Mouse (Mus musculus) frontal cortex, postnatal 10 days (tissue): Measurements from ENCODE around the gene Zdhhc21.

Experiments used
- DNase-seq, 2 experiments: peaks; one replicate each; pipeline ENCODE4 v3.0.0; 2022; ENCODE audit warnings: low spot score in 2 of 2, mixed read lengths in 1 of 2

Gene Zdhhc21

DNA sequence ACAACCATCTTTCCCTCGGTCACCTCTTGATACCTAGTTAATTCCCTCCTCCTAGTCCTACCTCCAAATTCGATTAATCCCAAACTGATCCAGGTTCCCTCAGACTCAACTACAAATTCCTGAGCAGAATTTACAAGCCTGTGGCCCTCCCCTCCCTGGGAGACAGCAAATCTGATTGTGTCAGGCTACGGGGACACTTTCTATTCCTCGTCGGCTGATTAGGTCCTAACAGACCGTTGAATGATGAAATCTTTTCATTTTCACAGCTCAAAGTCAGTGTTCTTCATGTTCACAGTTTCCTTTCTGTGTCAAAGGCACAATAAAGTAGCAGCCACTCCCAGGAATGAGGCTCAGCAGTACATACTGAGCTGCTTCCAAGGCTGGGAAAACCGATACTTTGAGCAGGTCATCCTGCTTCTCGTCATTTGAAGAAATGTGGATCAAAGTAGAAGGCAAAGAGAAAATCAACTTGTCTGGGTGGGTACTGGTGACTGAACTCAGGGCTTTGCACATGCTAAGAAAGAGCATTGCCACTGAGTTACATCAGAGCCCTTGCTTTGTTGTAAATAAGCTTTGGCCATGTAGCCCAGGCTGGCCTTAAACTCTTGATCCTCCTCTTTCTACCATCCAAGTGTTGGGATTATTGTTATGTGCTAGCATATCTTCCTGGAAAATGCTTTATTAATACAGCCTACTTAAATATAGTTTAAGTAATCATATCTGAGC, 5.4 kb upstream of the Zdhhc21 start:
- no peak for DNase-seq

DNA sequence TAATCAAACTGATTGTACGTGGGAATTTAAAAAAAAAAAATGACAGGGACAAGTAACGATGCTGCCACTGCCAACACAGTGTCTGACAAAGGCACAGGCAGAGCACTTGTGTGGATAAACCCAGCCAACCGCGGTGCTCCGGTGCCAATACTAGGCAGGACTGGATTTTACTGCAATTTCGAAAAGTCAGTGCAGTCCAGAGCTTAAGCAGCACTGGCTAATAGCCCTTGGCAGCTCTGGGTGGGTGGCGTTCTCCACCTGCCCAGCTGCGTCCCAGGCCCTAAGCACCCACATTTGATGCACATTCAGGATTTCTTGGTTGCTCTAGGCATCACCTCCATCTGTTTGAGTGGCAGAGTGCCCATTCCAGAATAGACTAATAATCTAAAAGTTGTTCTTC, 3.6 kb upstream of the Zdhhc21 start:
- DNase-seq: no peak

DNA sequence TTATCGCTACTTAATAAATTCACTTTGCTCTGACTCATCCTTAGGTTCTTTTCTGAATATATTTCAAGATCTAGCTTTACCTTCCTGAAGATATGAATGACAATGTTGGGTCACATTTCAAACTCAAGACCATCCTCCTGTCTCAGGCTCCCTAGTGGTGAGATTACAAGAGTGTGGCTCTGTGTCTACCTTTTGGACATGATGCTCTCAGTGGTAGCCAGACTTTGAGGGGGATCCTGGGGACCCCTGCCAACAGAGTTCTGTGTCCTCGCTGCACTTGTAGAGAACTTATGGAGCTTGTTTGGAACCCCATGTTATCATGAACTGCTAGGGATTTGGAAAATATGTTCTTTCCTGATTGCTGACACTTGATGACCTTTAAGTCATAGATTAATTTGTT, 1.7 kb upstream of the Zdhhc21 start:
- DNase-seq: no peak

DNA sequence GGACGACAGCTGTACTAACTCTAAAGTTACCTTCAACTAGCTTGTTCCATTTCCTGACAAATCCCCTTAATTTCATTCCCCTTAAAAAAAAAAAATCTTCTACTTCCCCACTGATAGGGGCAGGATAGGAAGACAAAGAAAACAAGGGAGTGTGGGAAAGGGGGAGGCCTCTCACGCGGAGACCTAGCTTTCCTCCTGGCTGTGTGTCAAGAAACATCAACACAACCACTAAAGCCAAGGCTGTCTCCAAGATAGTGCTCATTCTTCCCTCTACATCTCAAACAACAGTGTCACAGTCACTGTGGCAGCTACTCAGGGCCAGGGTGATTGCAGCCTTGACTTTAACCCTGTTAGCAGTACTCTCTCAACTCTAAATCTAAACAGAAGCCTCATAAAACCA, 808 bp upstream of the Zdhhc21 start:
- DNase-seq: no peak

DNA sequence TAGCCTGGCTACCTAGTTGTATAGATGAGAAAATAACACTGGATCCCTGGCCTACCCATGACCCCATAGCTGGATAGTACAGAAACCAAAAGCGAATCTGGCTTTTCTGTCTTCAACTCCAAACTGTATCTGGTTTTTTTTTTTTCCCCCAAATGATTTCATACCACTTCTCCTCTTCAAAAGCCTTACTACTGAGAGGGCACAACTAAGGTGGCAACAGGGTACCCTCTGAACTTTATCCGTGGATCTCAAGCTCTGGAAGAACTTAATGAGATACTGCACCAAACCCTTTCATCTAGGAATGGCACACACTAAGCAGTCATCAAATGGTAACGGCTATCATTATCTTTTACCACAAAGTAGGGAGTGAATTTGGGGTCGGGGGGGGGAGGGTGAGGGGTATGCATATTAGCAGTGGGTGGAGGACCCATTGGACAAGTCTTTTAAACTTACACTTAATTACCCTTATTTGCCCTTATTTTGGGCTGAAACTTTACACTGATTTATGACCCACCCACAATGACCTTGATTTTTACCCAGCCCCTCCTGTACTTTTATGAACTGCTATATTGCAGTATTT, 1.2 kb downstream of the Zdhhc21 start:
- DNase-seq: no peak

DNA sequence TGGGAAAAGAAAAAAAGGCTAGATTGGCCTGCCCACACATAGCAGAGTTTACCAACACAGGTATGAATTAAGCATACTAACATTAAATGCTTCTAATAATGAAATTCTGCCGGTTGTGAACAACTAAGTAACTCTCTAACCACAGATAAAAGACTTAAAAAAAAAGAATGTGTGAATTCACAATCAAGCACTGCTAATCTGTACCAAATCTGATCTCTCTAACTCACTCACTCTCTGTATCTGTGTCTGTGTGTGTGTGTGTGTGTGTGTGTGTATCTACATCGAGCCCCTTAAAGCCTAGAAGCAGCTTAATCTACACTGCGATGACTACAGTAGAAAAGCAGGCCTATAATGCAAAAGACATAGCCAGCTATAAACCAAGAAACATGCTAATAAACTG, 2.8 kb downstream of the Zdhhc21 start:
- DNase-seq: no peak

DNA sequence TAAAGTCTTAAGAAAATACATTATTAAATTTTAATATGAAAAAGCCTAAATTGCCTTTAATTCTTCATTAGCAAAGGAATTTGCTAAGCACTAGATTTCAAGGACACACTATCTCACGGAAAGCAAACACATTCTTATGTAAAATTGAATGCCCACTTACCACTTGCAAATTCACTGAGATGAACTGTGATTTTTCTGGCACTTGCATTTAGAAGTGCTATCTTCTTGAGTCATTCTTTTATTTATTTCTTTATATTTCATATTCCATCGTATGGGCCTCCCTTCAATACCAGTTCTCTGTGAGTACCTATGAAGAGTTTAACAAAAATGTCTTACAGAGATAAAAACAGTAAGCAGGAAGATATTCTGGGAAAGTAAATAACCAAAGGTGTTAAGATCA, 5.9 kb downstream of the Zdhhc21 start:
- DNase-seq: no peak

DNA sequence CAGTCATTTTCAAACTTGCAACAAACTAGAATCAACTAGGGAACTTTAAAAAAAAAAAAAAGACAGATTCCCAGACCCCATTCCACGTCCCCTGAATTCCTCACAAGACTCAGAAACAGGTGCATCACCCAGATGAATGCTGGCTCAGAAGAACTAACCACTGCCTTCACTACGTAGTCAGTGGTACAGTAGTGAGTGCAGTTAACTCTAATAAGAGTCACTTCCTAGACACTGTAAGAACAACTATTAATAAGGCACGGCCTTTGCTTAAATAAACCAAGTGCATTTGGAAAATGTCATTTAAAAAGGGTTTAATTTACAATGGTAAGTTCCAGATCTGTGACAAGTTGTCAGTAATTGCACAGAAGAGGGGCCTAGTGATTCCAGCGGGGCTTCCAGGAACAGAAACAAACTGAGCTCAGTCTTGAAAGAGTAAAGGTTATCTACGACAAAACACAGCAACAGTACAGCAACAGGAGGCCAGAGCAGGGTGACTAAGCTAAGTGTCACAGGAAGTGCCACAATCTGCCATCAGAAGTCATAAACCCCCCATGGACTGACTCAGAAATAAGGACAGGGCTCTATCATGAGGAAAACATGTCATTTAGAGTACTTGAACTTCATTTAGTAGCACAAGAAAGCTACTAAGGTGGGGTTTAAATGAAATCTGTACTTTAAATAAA, 11.1 kb downstream of the Zdhhc21 start:
- DNase-seq: no peak

DNA sequence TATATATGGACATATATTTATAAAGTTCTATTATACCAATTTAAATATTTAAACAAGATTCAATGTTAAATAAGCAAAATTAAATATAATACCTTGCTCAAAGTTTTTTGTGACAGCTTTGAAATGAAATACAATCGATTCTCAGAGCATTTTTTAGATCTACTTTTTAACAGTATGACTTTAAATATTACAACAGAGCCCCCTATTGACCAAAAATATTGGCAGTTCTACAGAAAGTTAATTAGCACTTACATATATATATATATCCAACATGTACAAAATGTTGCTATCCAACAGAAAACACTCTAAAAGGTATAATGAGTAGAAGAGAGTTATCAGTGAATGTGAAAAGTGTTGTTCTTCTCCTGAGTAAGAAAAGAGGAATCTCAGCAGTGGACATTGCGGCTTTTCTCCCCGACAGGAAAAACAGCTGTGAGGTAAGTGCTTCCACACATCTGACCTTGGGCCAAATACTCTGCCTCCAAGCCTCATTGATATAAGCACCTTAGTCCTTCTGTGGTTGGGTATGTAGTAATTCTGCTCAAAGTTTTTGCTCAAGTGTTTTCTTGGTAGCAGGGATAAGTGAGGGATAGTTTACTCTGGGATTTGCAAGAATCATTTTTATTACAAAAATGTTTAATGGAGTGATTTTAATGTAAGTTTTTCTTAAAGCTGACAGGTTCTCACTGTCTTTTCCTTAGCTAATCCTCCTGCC, 22.1 kb downstream of the Zdhhc21 start:
- no peak for DNase-seq

DNA sequence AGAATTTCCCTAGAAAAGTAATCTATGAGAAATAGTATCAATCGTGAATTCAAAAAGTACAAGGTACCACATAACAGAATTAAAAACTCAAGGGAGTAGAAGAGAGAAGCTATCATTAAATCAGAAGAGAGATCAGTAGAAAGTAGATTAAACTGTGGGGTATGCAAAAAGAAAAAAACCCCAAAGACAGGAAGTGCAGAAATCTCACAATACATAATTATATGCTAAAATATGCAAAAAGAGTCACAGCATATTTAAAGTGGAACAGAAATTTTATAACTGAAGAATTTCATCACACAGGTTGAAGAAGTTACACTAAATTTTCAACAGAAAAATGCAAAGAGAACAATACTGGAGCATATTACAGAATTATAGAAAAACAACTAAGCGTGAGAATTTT, 28.6 kb downstream of the Zdhhc21 start:
- DNase-seq: no peak

DNA sequence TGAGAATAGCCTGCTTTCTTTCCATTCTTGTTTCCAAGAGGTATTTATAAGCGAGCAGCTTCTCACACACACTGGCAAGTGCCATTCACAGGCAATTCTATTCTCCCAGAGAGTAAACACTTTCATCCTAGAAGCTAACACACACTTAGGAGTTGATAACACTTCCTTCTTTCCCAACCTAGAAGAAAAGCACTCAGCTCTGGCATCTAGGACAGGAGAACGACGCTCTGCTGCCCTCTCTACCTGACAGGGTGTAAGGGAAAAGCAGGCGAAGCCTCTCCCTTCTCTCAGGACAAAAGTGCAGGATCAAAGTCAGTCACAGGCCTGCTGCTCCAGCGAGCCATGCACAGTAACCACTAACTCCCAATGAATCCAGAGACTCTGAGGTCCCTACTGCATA, 30.3 kb downstream of the Zdhhc21 start:
- no peak for DNase-seq

DNA sequence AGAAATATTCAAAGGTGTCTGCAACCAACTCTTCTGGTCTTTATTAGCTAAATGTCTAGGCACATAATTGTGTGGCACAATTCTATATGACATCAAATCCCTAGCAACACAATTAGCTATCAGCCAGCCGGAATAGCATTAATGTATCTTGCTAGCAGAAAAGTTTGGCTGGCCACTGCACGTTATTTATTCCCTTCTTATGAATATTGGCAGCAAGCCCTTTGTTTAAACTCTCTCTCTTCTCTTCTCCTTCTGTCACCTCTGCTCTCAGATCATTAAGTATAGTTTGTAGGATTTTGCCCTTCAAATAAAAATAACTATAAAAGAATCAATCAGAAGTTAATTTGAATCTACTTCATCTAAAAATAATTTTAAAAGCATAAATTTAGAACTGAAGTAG, 32.8 kb downstream of the Zdhhc21 start:
- no peak for DNase-seq

DNA sequence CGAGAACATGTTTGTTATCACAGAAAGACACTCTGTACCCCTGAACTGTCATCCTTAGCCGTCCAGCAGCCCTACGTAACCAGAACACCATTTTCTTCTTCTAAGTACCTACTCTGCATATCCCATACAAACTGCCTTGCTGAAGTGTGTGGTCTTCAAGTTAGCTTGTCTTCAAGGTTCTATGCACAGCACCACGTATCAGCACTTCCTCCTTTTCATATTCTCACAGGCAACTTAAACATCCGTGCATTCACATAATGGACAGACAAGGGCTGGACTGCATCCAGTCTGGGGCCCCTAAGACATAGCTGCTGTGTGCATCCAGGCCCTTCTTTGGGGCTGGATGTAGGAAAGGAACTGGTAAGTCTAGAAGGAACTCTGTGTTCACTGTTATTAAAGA, 41.9 kb downstream of the Zdhhc21 start:
- no peak for DNase-seq

DNA sequence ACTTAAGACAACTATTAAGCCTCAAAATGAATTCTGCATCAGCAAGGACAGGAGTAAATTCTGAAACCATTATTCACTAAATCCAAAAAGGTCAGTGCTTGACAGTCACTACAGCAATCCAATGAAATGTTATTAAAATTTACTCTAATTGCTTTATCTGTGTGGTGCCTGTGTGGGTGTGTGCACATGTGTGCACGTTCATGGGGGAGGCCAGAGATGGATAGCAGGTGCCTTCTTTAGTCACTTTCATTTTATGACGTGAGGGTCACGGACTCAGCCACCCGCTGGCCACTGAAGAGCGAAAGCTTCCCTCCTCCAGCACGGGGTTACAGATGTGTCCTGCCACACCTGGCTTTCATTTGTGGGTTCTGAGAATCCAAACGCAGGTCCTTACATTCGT, 43.4 kb downstream of the Zdhhc21 start:
- no peak for DNase-seq

DNA sequence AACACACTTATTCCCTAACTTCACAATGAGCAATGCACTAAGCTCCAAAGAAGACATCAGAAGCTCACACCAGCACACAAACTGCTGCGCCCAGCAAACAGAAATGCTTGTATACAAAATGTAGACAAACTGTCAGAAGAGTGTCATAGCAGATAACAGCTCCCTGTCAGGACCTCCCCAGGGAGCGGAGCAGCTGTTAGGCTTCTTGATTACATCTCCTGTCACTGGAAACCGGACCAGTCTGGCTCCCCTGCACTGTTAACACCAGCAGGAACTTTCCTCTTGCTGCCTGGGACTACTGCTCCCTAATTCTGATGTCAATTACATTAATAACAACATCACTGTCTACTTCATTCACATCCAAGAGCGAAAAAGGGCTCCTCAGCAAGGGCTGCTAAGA, 44.5 kb downstream of the Zdhhc21 start:
- no peak for DNase-seq

DNA sequence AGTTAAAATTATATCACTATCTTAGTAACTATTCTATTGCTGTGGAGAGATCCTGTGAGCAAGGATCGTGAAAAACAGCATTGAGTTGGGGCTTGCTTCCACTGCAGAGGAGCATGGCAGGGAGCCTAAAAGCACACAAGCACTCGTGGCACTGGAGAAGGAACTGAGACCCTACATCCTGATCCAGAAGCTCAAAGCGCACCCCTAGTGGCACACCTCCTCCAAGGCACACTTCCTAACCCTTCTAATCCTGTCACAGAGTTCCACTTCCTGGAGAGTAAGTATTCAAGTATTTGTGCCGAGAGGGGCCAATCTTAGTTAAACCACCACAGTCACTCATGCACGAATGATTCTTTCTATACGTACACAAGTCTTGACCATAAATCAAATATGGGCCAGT, 46.4 kb downstream of the Zdhhc21 start:
- no peak for DNase-seq

DNA sequence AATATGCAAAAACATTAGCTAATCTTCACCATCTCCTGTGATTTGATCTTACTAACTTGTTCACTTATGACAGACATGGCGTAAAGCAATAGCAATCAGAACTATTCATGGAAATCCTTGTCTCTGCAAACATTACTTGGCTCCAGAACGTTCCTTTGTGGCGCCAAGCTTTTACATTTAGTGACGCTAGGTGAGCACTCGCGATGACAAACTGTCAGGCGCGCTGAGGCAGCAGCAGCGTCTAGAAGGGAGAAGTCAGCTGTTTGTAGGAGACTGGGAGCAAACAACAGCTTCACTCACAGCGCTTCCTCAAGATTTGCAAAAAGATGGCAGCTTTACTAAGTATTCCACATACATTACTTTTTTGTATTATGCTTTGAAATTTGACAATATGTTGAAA, 51.9 kb downstream of the Zdhhc21 start:
- DNase-seq: no peak

DNA sequence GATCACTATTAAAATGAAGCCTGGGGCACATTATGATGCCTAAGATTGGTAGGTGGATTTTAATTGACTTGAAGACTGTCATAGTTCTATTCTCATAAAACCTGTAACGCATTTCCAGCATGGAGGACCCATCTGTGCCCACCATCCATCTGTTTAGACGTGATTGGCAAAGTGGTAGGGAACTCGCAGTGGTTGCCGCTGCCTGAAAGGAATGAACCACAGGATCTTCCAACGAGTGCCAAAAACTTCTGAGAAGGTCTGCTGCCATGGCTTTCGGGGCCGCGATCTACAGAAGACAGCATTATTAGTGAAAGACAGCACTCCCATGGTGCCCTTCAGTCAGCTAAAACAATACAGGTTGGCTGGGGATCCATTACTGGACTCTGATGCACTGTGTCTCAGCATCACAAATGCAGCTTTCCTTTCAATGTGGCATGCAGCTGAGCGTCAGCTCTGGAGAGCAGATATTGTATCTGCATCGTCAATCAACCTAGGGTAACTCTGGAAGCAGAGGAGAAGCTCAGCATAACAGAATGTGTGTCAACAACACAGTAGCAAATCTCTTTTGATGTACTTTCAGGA, 53.5 kb downstream of the Zdhhc21 start:
- DNase-seq: no peak

DNA sequence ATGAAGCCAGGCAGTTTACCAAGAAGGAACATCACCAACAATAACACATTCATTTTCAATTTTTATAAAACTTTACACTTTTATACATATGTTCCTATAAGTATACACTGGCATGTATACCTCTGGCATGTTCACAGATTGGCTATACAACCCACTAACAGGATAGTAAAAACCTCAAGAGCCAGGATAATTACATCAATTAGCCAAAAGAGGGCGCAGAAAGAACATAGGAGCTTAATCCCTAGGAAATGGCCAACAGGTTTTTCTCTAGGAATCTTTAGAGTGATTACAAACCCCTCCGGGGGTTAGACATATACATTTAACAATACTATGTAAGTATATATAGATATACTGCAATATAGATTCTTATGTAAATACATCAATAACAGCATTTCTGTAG, 55.7 kb downstream of the Zdhhc21 start:
- no peak for DNase-seq

DNA sequence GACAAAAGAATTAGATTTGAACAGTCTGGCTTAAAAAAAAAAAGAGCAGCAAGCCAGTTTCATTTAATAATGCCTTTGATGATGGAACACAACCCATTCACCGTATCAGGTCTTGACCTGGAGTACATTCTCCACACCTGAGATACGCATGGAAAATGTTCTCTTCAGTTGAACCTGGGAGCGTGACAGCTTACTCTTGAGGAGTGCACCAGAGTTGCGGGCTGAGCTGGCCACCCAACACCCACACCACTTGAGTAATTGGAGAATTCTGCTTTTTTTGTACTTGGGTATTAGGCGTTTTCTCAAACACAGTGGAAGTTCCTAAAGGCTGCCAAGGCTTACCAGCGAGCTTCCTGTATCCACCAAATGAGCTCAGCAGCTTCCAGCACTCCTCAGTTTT, 66.2 kb downstream of the Zdhhc21 start:
- DNase-seq: no peak

DNA sequence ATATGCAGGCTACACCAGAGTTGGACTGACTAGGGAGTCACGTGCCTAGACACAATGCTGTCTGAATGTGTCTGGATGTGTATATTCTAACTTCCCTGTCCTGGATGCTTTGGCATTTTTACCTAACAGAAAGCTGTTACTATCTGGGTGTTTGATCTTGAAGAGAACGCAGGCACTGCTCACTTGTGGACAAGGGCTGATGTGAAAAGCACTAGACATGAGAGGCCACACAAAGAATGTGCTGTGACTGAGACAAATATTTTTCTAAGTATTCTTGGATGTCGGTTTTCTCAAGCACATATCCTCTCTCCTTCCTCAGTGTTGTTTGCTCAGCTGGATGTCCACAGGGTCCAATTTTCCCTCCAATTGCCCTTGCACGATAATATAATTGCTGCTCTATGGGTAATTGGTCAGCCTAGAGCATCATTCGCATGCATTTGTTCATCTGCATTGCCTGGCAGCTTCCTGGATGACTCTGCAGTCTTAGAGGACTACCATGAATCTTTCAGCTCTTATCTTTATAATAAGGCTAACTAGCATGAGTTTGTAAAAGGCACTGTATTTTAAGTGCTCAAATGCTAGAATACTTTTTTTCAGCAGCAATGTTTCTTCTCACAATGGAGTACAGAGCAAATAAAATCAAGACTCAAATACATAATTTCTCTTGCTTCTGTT, 66.7 kb downstream of the Zdhhc21 start:
- no peak for DNase-seq
